Mouse (Mus musculus): Measurements from ENCODE around the gene Podxl.

GRCm38 (mm10) chr6:31513726-31514125, 50.1 kb downstream of the Podxl start:
- TF ChIP-seq CTCF (IDR thresholded peaks at IDR 0.05; ENCODE audit: low read depth) (no peak), EP300 (IDR thresholded peaks at IDR 0.05; ENCODE audit: low read depth) (no peak)
